9 mouse cellular contexts compared by ENCODE assay signal in the genomic region with DNA sequence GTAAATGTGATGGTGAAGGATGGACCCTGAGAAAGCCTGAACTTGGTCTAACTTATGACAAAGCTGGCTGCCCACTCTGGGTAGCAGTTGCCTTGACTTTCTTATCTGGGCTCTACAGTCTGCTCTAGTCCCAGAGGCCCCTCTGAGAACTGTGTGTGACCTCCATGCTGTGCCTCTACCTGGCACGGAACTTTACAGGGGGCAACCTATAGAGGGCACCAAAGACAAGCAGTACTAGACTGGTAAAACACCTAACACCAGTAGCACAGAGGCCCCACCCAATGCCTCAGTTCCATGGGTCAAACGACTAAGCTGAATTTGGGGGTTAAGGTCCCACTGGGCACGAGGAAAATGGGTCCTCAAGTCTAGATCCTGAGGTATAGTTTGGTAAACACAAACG. TPM values are rescaled to one million over a fixed set of nuclear protein-coding genes. Genes with fewer than 3 reads are reported as not detected.
A peak's percentile ranks its signal among the peaks of the same experiment; 100 is the strongest.
DNase-seq lines count a peak whose midpoint lies in the region; ATAC-seq and TF ChIP-seq lines count a peak whose summit lies in the region.
"Had no signal": no experiment of that assay in that cellular context is flagged by ENCODE, and none has a peak within 500 bp of the region (broad histone marks: within the 10 kb centered on the region; RNA-seq: fewer than 3 reads in every experiment).

No protein-coding gene starts in this region.

- no peaks in the 10 kb centered on the region for H3K79me3 ChIP-seq in C2C12 (ENCODE audit: low read depth)

- no peaks in the 10 kb centered on the region for H3K79me2 ChIP-seq in C2C12 (ENCODE audit: control insufficient read depth, insufficient read depth)

- no peak overlapping the region for H3K4me2 ChIP-seq in hindbrain, embryonic 12.5 days (replicated peaks)
- H3K4me2 ChIP-seq: stomach, embryonic 15.5 days had no signal

- H3K27ac ChIP-seq in hindbrain, embryonic 12.5 days: no peak overlapping the region
- H3K27ac ChIP-seq: stomach, embryonic 15.5 days had no signal

- DNase-seq in adrenal gland, adult 2 months: peak; percentile 46
- DNase-seq in adrenal gland, postnatal 4 days (ENCODE audit: low spot score in 2 of 2): no peak
- DNase-seq in lung, postnatal 25 days (ENCODE audit: low spot score): peak; percentile 57
- DNase-seq in ovary, adult 18-20 months (ENCODE audit: low spot score): no peak
- no peak for DNase-seq in neural tube, embryonic 10.5 days (ENCODE audit: extremely low spot score, low spot score)

- no peak overlapping the region for H3K9ac ChIP-seq in hindbrain, embryonic 12.5 days
- H3K9ac ChIP-seq: stomach, embryonic 15.5 days had no signal

- no peaks in the 10 kb centered on the region for H3K9me3 ChIP-seq in hindbrain, embryonic 12.5 days (replicated peaks)
- H3K9me3 ChIP-seq: stomach, embryonic 15.5 days had no signal

- H3K27me3 ChIP-seq in C2C12 (ENCODE audit: control insufficient read depth, insufficient read depth, insufficient read length): no peaks in the 10 kb centered on the region
- H3K27me3 ChIP-seq in hindbrain, embryonic 12.5 days: no peaks in the 10 kb centered on the region
- H3K27me3 ChIP-seq: stomach, embryonic 15.5 days had no signal

- peak; percentile 15 for TF ChIP-seq CTCF in C2C12 (IDR thresholded peaks at IDR 0.05; ENCODE audit: control insufficient read depth, insufficient read depth, insufficient read length)

- peaks cover 98% of the 10 kb centered on the region for H3K36me3 ChIP-seq in C2C12 (ENCODE audit: control insufficient read depth, insufficient read depth)
- peaks cover 99% of the 10 kb centered on the region for H3K36me3 ChIP-seq in hindbrain, embryonic 12.5 days

- 87% methylated on average over 4 of the region's 4 CpGs for WGBS in hindbrain, embryonic 12.5 days

- no peak overlapping the region for H3ac ChIP-seq in C2C12 (ENCODE audit: control insufficient read depth, insufficient read length, low read depth)

- peak; percentile 68 for ATAC-seq in erythroblast, adult 5-6 weeks (replicated peaks; ENCODE audit: low FRiP score, poor library complexity, severe bottlenecking)
- ATAC-seq in hindbrain, embryonic 12.5 days (ENCODE audit: low FRiP score): no peak

- no peaks in the 10 kb centered on the region for H3K4me1 ChIP-seq in hindbrain, embryonic 12.5 days
- H3K4me1 ChIP-seq: stomach, embryonic 15.5 days had no signal

- H3K4me3 ChIP-seq in C2C12 (ENCODE audit: insufficient read depth, poor library complexity, severe bottlenecking): no peak overlapping the region
- H3K4me3 ChIP-seq in hindbrain, embryonic 12.5 days: no peak overlapping the region
- H3K4me3 ChIP-seq: stomach, embryonic 15.5 days had no signal

TF ChIP-seq in C2C12, 6 proteins besides CTCF, POLR2A, EP300 and RAD21:
- no peak for TF ChIP-seq MYOD1 (IDR thresholded peaks at IDR 0.05; ENCODE audit: control insufficient read depth, insufficient read length, low read depth)
- no peak for TF ChIP-seq FOSL1 (IDR thresholded peaks at IDR 0.05; ENCODE audit: insufficient read depth, low read length, poor library complexity, severe bottlenecking)
- no peak for TF ChIP-seq MAX (IDR thresholded peaks at IDR 0.05)
- TF ChIP-seq USF1 (IDR thresholded peaks at IDR 0.05; ENCODE audit: low read depth): no peak

RNA-seq across cellular contexts. Expression of gene Eif3g, which starts 17.7 kb away (rescaled TPM):
- total RNA-seq in adrenal gland, adult 2 months (2021): 100 to 1,000 TPM; 156 to 170 TPM
- 123 and 133 TPM in 2 replicates for polyA plus RNA-seq in adrenal gland, adult 2 months (2012; rRNA removed)
- 100 to 1,000 TPM; 177 TPM for total RNA-seq in adrenal gland, postnatal 4 days (2021)
- 247 TPM for polyA plus RNA-seq in C2C12 (2012; fragmentation: generic; extraction: Trizol)
- total RNA-seq in erythroblast, adult 5-6 weeks (2015; ENCODE audit: low replicate concordance): 26.3 and 41.0 TPM in 2 replicates
- 23.2 and 23.7 TPM in 2 replicates for total RNA-seq in erythroblast, adult 5-6 weeks (2017; ENCODE audit: low replicate concordance)
- polyA plus RNA-seq in hindbrain, embryonic 12.5 days (2016; fragmentation: Nextera tagmentation; extraction: Ambion mirVana): 282 and 283 TPM in 2 replicates

RNA-seq across cellular contexts. Expression of gene Ppan, which starts 28.2 kb away (rescaled TPM):
- 10 to 100 TPM; 27.6 to 44.4 TPM for total RNA-seq in adrenal gland, adult 2 months (2021)
- polyA plus RNA-seq in adrenal gland, adult 2 months (2012; rRNA removed): 128 and 140 TPM in 2 replicates
- total RNA-seq in adrenal gland, postnatal 4 days (2021): 10 to 100 TPM; 47.4 to 53.4 TPM
- 88.3 TPM for polyA plus RNA-seq in C2C12 (2012; fragmentation: generic; extraction: Trizol)
- 2.3 and 9.8 TPM in 2 replicates for total RNA-seq in erythroblast, adult 5-6 weeks (2015; ENCODE audit: low replicate concordance)
- total RNA-seq in erythroblast, adult 5-6 weeks (2017; ENCODE audit: low replicate concordance): 13.0 and 15.4 TPM in 2 replicates
- polyA plus RNA-seq in hindbrain, embryonic 12.5 days (2016; fragmentation: Nextera tagmentation; extraction: Ambion mirVana): 55.1 and 59.5 TPM in 2 replicates

RNA-seq across cellular contexts. Expression of gene Angptl6, which starts 36.6 kb away (rescaled TPM):
- total RNA-seq in adrenal gland, adult 2 months (2021): 1 to 10 TPM; 3.3 TPM
- 4.0 and 6.5 TPM in 2 replicates for polyA plus RNA-seq in adrenal gland, adult 2 months (2012; rRNA removed)
- 1 to 10 TPM; 2.7 to 3.2 TPM for total RNA-seq in adrenal gland, postnatal 4 days (2021)
- polyA plus RNA-seq in C2C12 (2012; fragmentation: generic; extraction: Trizol): 0.92 TPM
- total RNA-seq in erythroblast, adult 5-6 weeks (2015; ENCODE audit: low replicate concordance): not detected in 2 replicates
- not detected in 2 replicates for total RNA-seq in erythroblast, adult 5-6 weeks (2017; ENCODE audit: low replicate concordance)
- 4.8 and 5.5 TPM in 2 replicates for polyA plus RNA-seq in hindbrain, embryonic 12.5 days (2016; fragmentation: Nextera tagmentation; extraction: Ambion mirVana)

RNA-seq across cellular contexts. Expression of gene Dnmt1, which starts 43.5 kb away (rescaled TPM):
- 10 to 100 TPM; 43.0 to 44.0 TPM for total RNA-seq in adrenal gland, adult 2 months (2021)
- polyA plus RNA-seq in adrenal gland, adult 2 months (2012; rRNA removed): 29.6 and 29.8 TPM in 2 replicates
- 10 to 100 TPM; 71.8 to 89.6 TPM for total RNA-seq in adrenal gland, postnatal 4 days (2021)
- polyA plus RNA-seq in C2C12 (2012; fragmentation: generic; extraction: Trizol): 69.7 TPM
- 28.1 and 47.9 TPM in 2 replicates for total RNA-seq in erythroblast, adult 5-6 weeks (2015; ENCODE audit: low replicate concordance)
- 69.1 and 92.4 TPM in 2 replicates for total RNA-seq in erythroblast, adult 5-6 weeks (2017; ENCODE audit: low replicate concordance)
- 95.2 and 102 TPM in 2 replicates for polyA plus RNA-seq in hindbrain, embryonic 12.5 days (2016; fragmentation: Nextera tagmentation; extraction: Ambion mirVana)

RNA-seq across cellular contexts. Expression of gene A230050P20Rik, which starts 47.7 kb away (rescaled TPM):
- 10 to 100 TPM; 19.4 to 20.1 TPM for total RNA-seq in adrenal gland, adult 2 months (2021)
- polyA plus RNA-seq in adrenal gland, adult 2 months (2012; rRNA removed): 140 and 164 TPM in 2 replicates
- total RNA-seq in adrenal gland, postnatal 4 days (2021): 10 to 100 TPM; 34.4 to 43.7 TPM
- polyA plus RNA-seq in C2C12 (2012; fragmentation: generic; extraction: Trizol): 11.8 TPM
- 1.3 and 1.5 TPM in 2 replicates for total RNA-seq in erythroblast, adult 5-6 weeks (2015; ENCODE audit: low replicate concordance)
- 1.4 and 4.9 TPM in 2 replicates for total RNA-seq in erythroblast, adult 5-6 weeks (2017; ENCODE audit: low replicate concordance)
- 2.0 and 2.4 TPM in 2 replicates for polyA plus RNA-seq in hindbrain, embryonic 12.5 days (2016; fragmentation: Nextera tagmentation; extraction: Ambion mirVana)

Comparison
In these comparisons a context has a peak if more than half of its experiments do, and no peak if none do; other contexts are left out.
1. DNase-seq: peak in adrenal gland, adult 2 months (single experiment) and lung, postnatal 25 days (single experiment); none in adrenal gland, postnatal 4 days (0 of 2), ovary, adult 18-20 months (single experiment) and neural tube, embryonic 10.5 days (single experiment).